Mouse (Mus musculus) stomach, embryonic 15.5 days (tissue): Measurements from ENCODE around the gene Fam172a. TPM values are rescaled to one million over a fixed set of nuclear protein-coding genes. Genes with fewer than 3 reads are reported as not detected.

Experiments
- ATAC-seq: fragments of 200-750 bp; cut with Nextera tagmentation; 2 replicates; pipeline ENCODE4 v1.8.0; 2017; ENCODE audit warnings: low read depth, moderate number of reproducible peaks, moderate TSS enrichment; ENCODE audit not compliant: insufficient read depth, low FRiP score
- H3K27ac ChIP-seq: fragments of 300-500 bp; sonication (generic); 2 replicates; pipeline ENCODE4 v1.5.1; 2015; ENCODE audit warnings: mild to moderate bottlenecking, inconsistent platforms
- H3K27me3 ChIP-seq: fragments of 300-500 bp; sonication (generic); replicated peaks from 2 replicates; pipeline ENCODE4 v1.6.1; 2015; ENCODE audit warnings: inconsistent platforms
- H3K36me3 ChIP-seq: fragments of 300-500 bp; sonication (generic); 2 replicates; pipeline ENCODE4 v1.6.1; 2015; ENCODE audit warnings: inconsistent platforms
- H3K4me1 ChIP-seq: fragments of 300-500 bp; sonication (generic); 2 replicates; pipeline ENCODE4 v1.6.1; 2015; ENCODE audit warnings: inconsistent platforms
- H3K4me2 ChIP-seq: fragments of 300-500 bp; sonication (generic); 2 replicates; pipeline ENCODE4 v1.6.1; 2015; ENCODE audit warnings: mild to moderate bottlenecking, inconsistent platforms
- H3K4me3 ChIP-seq: fragments of 300-500 bp; sonication (generic); replicated peaks from 2 replicates; pipeline ENCODE4 v1.5.1; 2015; ENCODE audit warnings: inconsistent platforms
- H3K9ac ChIP-seq: fragments of 300-500 bp; sonication (generic); 2 replicates; pipeline ENCODE4 v1.6.1; 2015; ENCODE audit warnings: inconsistent platforms
- H3K9me3 ChIP-seq: fragments of 300-500 bp; sonication (generic); 2 replicates; pipeline ENCODE4 v1.6.1; 2016; ENCODE audit warnings: inconsistent platforms
- WGBS: fragments of 180-500 bp; shearing (Covaris S2); methylation state at CpG from one replicate; pipeline ENCODE4 v1.1.7; 2015; 5-methylcytosine and 5-hydroxymethylcytosine counted together
- polyA plus RNA-seq: library from polyadenylated mRNA; unstranded; fragments of >200 nt; fragmentation: Nextera tagmentation; extraction: Ambion mirVana; gene quantifications from 2 replicates; pipeline ENCODE4 v1.2.1, GENCODE M21; 2015

Gene Fam172a
- polyA plus RNA-seq, 1 experiment from 2014 or later: 33.7 TPM

- WGBS: 95% methylated on average over 7 of the region's 7 CpGs
- H3K9me3 ChIP-seq: no peaks in the 10 kb centered on the region
Measured at GRCm38 (mm10) chr13:78121991-78122390, 420.2 kb downstream of the Fam172a start.

GRCm38 (mm10) chr13:78123911-78124426, 422.1 kb downstream of the Fam172a start:
- Histone ChIP-seq H3K27me3 (no peaks in the 10 kb centered on the region), H3K4me2 (no peak overlapping the region)

More at GRCm38 (mm10) chr13:78121991-78122390, 420.2 kb downstream of the Fam172a start:
- ATAC-seq: no peak
- Histone ChIP-seq H3K4me1 (no peaks in the 10 kb centered on the region), H3K27ac (no peak overlapping the region), H3K4me2 (no peak overlapping the region), H3K27me3 (no peaks in the 10 kb centered on the region), H3K4me3 (no peak overlapping the region), H3K9ac (no peak overlapping the region), H3K36me3 (no peaks in the 10 kb centered on the region)

GRCm38 (mm10) chr13:78157465-78157864, 455.6 kb downstream of the Fam172a start:
- H3K4me3 ChIP-seq: no peak overlapping the region
- H3K27me3 ChIP-seq: no peaks in the 10 kb centered on the region
- no peaks in the 10 kb centered on the region for H3K4me1 ChIP-seq
- H3K36me3 ChIP-seq: no peaks in the 10 kb centered on the region
- no peak for ATAC-seq
- H3K9ac ChIP-seq: no peak overlapping the region
- 81% methylated on average over 5 of the region's 5 CpGs for WGBS
- H3K27ac ChIP-seq: no peak overlapping the region
- H3K4me2 ChIP-seq: no peak overlapping the region
- H3K9me3 ChIP-seq: no peaks in the 10 kb centered on the region

More at GRCm38 (mm10) chr13:78123911-78124426, 422.1 kb downstream of the Fam172a start:
- H3K27ac ChIP-seq: no peak overlapping the region
- H3K9me3 ChIP-seq: no peaks in the 10 kb centered on the region
- no peak overlapping the region for H3K9ac ChIP-seq
- H3K4me3 ChIP-seq: no peak overlapping the region
- ATAC-seq: no peak
- H3K36me3 ChIP-seq: no peaks in the 10 kb centered on the region
- no peaks in the 10 kb centered on the region for H3K4me1 ChIP-seq
- WGBS: 89% methylated on average over 4 of the region's 4 CpGs

GRCm38 (mm10) chr13:78162149-78162548, 460.3 kb downstream of the Fam172a start:
- no peak for ATAC-seq

GRCm38 (mm10) chr13:78163087-78163958, 461.5 kb downstream of the Fam172a start:
- peak overlapping the region; percentile 57 for H3K9ac ChIP-seq
- H3K27ac ChIP-seq: peak overlapping the region; percentile 40
- no peaks in the 10 kb centered on the region for H3K27me3 ChIP-seq
- peak; percentile 97 for ATAC-seq
- H3K4me2 ChIP-seq: peak overlapping the region; percentile 95
- under 1% methylated on average over 84 of the region's 86 CpGs for WGBS
- no peaks in the 10 kb centered on the region for H3K36me3 ChIP-seq
- H3K4me3 ChIP-seq: peak overlapping the region; percentile 63
- H3K4me1 ChIP-seq: no peaks in the 10 kb centered on the region
- H3K9me3 ChIP-seq: no peaks in the 10 kb centered on the region

More at GRCm38 (mm10) chr13:78162149-78162548, 460.3 kb downstream of the Fam172a start:
- Histone ChIP-seq H3K4me3 (no peak overlapping the region), H3K9me3 (no peaks in the 10 kb centered on the region), H3K27me3 (no peaks in the 10 kb centered on the region), H3K27ac (no peak overlapping the region), H3K9ac (no peak overlapping the region), H3K4me2 (no peak overlapping the region), H3K36me3 (no peaks in the 10 kb centered on the region), H3K4me1 (no peaks in the 10 kb centered on the region)
- 56% methylated on average over 2 of the region's 2 CpGs for WGBS

DNA sequence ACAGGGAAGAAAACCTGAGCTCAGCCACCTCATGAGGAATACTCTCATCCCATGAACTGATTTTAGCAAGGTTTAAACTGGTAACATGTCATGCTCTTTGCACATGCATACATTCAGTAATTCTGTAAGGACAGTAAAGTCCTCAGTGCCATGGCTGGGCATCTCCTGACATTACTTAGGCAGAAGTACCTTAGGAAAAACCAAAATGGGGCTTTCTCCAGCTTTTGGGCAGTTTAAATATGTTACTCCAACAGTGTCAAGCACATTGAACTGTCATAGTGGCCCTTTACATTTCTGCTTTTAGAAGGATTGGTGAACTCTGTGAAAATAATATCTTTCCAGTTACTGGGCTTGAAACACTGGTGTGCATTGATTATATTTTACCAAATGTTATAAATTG, 463.1 kb downstream of the Fam172a start:
- ATAC-seq: no peak
- Histone ChIP-seq H3K27me3 (0 out of 2 replicates have a peak, but pooled peaks cover 6% of the 10 kb centered on the region), H3K9me3 (no peaks in the 10 kb centered on the region), H3K4me1 (no peaks in the 10 kb centered on the region), H3K36me3 (no peaks in the 10 kb centered on the region), H3K9ac (no peak overlapping the region), H3K27ac (no peak overlapping the region), H3K4me2 (no peak overlapping the region), H3K4me3 (no peak overlapping the region)

GRCm38 (mm10) chr13:78168166-78168565, 466.3 kb downstream of the Fam172a start:
- Histone ChIP-seq H3K9me3 (no peaks in the 10 kb centered on the region), H3K27ac (no peak overlapping the region), H3K9ac (no peak overlapping the region), H3K4me3 (no peak overlapping the region), H3K4me2 (no peak overlapping the region), H3K4me1 (0 out of 2 replicates have a peak, but pooled peaks cover 2% of the 10 kb centered on the region), H3K36me3 (no peaks in the 10 kb centered on the region), H3K27me3 (peaks cover 24% of the 10 kb centered on the region)
- ATAC-seq: no peak
- 64% methylated on average over 4 of the region's 4 CpGs for WGBS

- 3% methylated on average over 15 of the region's 15 CpGs for whole genome bisulfite sequencing
- H3K27me3 ChIP-seq: peaks cover 40% of the 10 kb centered on the region
- ATAC-seq: no peak
Measured at GRCm38 (mm10) chr13:78171320-78171719, 469.5 kb downstream of the Fam172a start.

GRCm38 (mm10) chr13:78171984-78172636, 470.3 kb downstream of the Fam172a start:
- H3K27me3 ChIP-seq: peaks cover 45% of the 10 kb centered on the region
- 8% methylated on average over 17 of the region's 17 CpGs for WGBS
- no peak for ATAC-seq

More at GRCm38 (mm10) chr13:78171320-78171719, 469.5 kb downstream of the Fam172a start:
- no peak overlapping the region for H3K27ac ChIP-seq
- 0 out of 2 replicates have a peak overlapping the region, but pooled peaks have one; percentile 25 for H3K4me2 ChIP-seq
- no peaks in the 10 kb centered on the region for H3K36me3 ChIP-seq
- H3K4me1 ChIP-seq: 0 out of 2 replicates have a peak, but pooled peaks cover 2% of the 10 kb centered on the region
- H3K9me3 ChIP-seq: no peaks in the 10 kb centered on the region
- no peak overlapping the region for H3K4me3 ChIP-seq
- no peak overlapping the region for H3K9ac ChIP-seq

GRCm38 (mm10) chr13:78172861-78173260, 471.0 kb downstream of the Fam172a start:
- Histone ChIP-seq H3K4me1 (0 out of 2 replicates have a peak, but pooled peaks cover 2% of the 10 kb centered on the region), H3K9me3 (no peaks in the 10 kb centered on the region), H3K9ac (no peak overlapping the region), H3K4me3 (no peak overlapping the region), H3K4me2 (no peak overlapping the region), H3K27me3 (peaks cover 48% of the 10 kb centered on the region), H3K27ac (no peak overlapping the region), H3K36me3 (no peaks in the 10 kb centered on the region)
- WGBS: 13% methylated on average over 3 of the region's 3 CpGs
- ATAC-seq: no peak

More at GRCm38 (mm10) chr13:78171984-78172636, 470.3 kb downstream of the Fam172a start:
- Histone ChIP-seq H3K9ac (no peak overlapping the region), H3K27ac (no peak overlapping the region), H3K36me3 (no peaks in the 10 kb centered on the region), H3K9me3 (no peaks in the 10 kb centered on the region), H3K4me2 (no peak overlapping the region), H3K4me3 (no peak overlapping the region), H3K4me1 (0 out of 2 replicates have a peak, but pooled peaks cover 2% of the 10 kb centered on the region)

GRCm38 (mm10) chr13:78174191-78174590, 472.4 kb downstream of the Fam172a start:
- no peaks in the 10 kb centered on the region for H3K9me3 ChIP-seq
- WGBS: 24% methylated on average over 3 of the region's 3 CpGs
- no peak overlapping the region for H3K4me3 ChIP-seq
- no peak overlapping the region for H3K9ac ChIP-seq
- 0 out of 2 replicates have a peak, but pooled peaks cover 4% of the 10 kb centered on the region for H3K4me1 ChIP-seq
- H3K27ac ChIP-seq: no peak overlapping the region
- no peak for ATAC-seq
- H3K36me3 ChIP-seq: no peaks in the 10 kb centered on the region
- no peak overlapping the region for H3K4me2 ChIP-seq
- peaks cover 55% of the 10 kb centered on the region for H3K27me3 ChIP-seq
